ENCODE assay signal across 8 mouse cellular contexts in the genomic region with DNA sequence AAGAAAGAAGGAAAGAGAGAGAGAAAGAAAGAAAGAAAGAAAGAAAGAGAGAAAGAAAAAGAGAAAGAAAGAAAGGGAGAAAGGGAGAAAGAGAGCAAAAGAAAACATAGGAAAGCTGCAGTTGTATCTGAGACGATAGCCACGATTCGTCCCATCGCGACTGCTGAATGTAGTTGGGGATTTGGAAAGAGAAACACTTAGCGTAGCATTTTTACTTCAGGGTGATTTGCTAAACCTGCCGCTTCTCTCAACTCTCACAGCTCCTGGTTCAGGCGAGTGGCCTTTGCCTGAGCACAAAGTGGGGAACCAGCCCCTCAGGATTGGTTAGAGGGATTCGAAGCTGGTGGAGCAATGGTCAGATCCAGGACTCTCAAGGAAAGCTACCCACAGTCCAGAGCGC. TPM values are rescaled to one million over a fixed set of nuclear protein-coding genes. Genes with fewer than 3 reads are reported as not detected.
DNase-seq lines count a peak whose midpoint lies in the region; ATAC-seq and TF ChIP-seq lines count a peak whose summit lies in the region.

No protein-coding gene starts in this region.

- no peak for DNase-seq in kidney, postnatal 4 days
- DNase-seq in hindlimb bud, embryonic 11.5 days (ENCODE audit: extremely low spot score, low read depth, low spot score): peak; percentile 6
- no peak for DNase-seq in midbrain, postnatal 0 days (ENCODE audit: low spot score)
- DNase-seq in cerebellum, adult 11-12 months: no peak
- DNase-seq in adrenal gland, adult 18-20 months (ENCODE audit: low spot score in 2 of 2): no peak
- DNase-seq in kidney, adult 11 months: no peak

- H3K27ac ChIP-seq in kidney, embryonic 16.5 days (ENCODE audit: low read length): no peak overlapping the region
- H3K27ac ChIP-seq in brown adipose tissue, adult 24 weeks (replicated peaks; ENCODE audit: low read depth, low read length): peak overlapping the region; percentile 97
- H3K27ac ChIP-seq in midbrain, postnatal 0 days (ENCODE audit: low read depth, low read length): no peak overlapping the region

- H3K4me1 ChIP-seq in kidney, embryonic 16.5 days (ENCODE audit: insufficient read depth, low read length): peaks cover 37% of the 10 kb centered on the region
- peaks cover 20% of the 10 kb centered on the region for H3K4me1 ChIP-seq in brown adipose tissue, adult 24 weeks (ENCODE audit: control insufficient read depth, insufficient read depth, insufficient read length, low read length)
- H3K4me1 ChIP-seq in midbrain, postnatal 0 days (ENCODE audit: insufficient read depth, low read length): peaks cover 22% of the 10 kb centered on the region

- TF ChIP-seq CTCF in midbrain, postnatal 0 days (IDR thresholded peaks at IDR 0.05): no peak

- ATAC-seq in kidney, embryonic 16.5 days (ENCODE audit: low FRiP score, low TSS enrichment): no peak
- no peak for ATAC-seq in midbrain, postnatal 0 days (ENCODE audit: low FRiP score)

- no peaks in the 10 kb centered on the region for H3K36me3 ChIP-seq in kidney, embryonic 16.5 days (ENCODE audit: insufficient read depth, low read length)
- no peaks in the 10 kb centered on the region for H3K36me3 ChIP-seq in midbrain, postnatal 0 days (ENCODE audit: insufficient read depth, low read length)

- 0 out of 2 replicates have a peak overlapping the region, but pooled peaks have one; percentile 10 for H3K4me3 ChIP-seq in kidney, embryonic 16.5 days (ENCODE audit: low read length)
- peak overlapping the region; percentile 45 for H3K4me3 ChIP-seq in brown adipose tissue, adult 24 weeks (ENCODE audit: insufficient read depth, low read depth, low read length)
- H3K4me3 ChIP-seq in midbrain, postnatal 0 days (ENCODE audit: low read depth, low read length): no peak overlapping the region

- no peaks in the 10 kb centered on the region for H3K9me3 ChIP-seq in kidney, embryonic 16.5 days (ENCODE audit: low read length)
- no peaks in the 10 kb centered on the region for H3K9me3 ChIP-seq in midbrain, postnatal 0 days (ENCODE audit: low read length)

- H3K9ac ChIP-seq in kidney, embryonic 16.5 days (replicated peaks; ENCODE audit: low read length): peak overlapping the region; percentile 3; the same call in 1 of the 2 replicates
- no peak overlapping the region for H3K9ac ChIP-seq in midbrain, postnatal 0 days (replicated peaks; ENCODE audit: low read length, poor library complexity, severe bottlenecking)

- H3K4me2 ChIP-seq in kidney, embryonic 16.5 days (replicated peaks; ENCODE audit: low read depth, low read length): peak overlapping the region; percentile 64
- peak overlapping the region; percentile 24; the same call in 1 of the 2 replicates for H3K4me2 ChIP-seq in midbrain, postnatal 0 days (ENCODE audit: low read depth, low read length, poor library complexity, severe bottlenecking)

- H3K27me3 ChIP-seq in kidney, embryonic 16.5 days (ENCODE audit: insufficient read depth, low read length): no peaks in the 10 kb centered on the region
- no peaks in the 10 kb centered on the region for H3K27me3 ChIP-seq in midbrain, postnatal 0 days (ENCODE audit: insufficient read depth, low read length)

- WGBS in kidney, embryonic 16.5 days: 17% methylated on average over 10 of the region's 10 CpGs
- WGBS in midbrain, postnatal 0 days: 16% methylated on average over 10 of the region's 10 CpGs

RNA-seq across cellular contexts. Expression of a gene that starts 0.5 kb away (rescaled TPM):
- 190 and 194 TPM in 2 replicates for polyA plus RNA-seq in kidney, embryonic 16.5 days (2015; fragmentation: Nextera tagmentation; extraction: Ambion mirVana)
- 326 and 453 TPM in 2 replicates for polyA plus RNA-seq in brown adipose tissue, adult 24 weeks (2012; ENCODE audit: insufficient read depth, insufficient read length, missing spikeins)
- total RNA-seq in midbrain, postnatal 0 days (2014; rRNA removed): 165 and 166 TPM in 2 replicates
- 98.5 and 104 TPM in 2 replicates for polyA plus RNA-seq in midbrain, postnatal 0 days (2015; fragmentation: Nextera tagmentation; extraction: Ambion mirVana)
- 100 to 1,000 TPM; 137 to 283 TPM for total RNA-seq in adrenal gland, adult 18-20 months (2021)

RNA-seq across cellular contexts. Expression of a gene that starts 31.4 kb away (rescaled TPM):
- polyA plus RNA-seq in kidney, embryonic 16.5 days (2015; fragmentation: Nextera tagmentation; extraction: Ambion mirVana): 0.49 and 1.2 TPM in 2 replicates
- 2.3 and 2.7 TPM in 2 replicates for polyA plus RNA-seq in brown adipose tissue, adult 24 weeks (2012; ENCODE audit: insufficient read depth, insufficient read length, missing spikeins)
- total RNA-seq in midbrain, postnatal 0 days (2014; rRNA removed): not detected in 2 replicates
- polyA plus RNA-seq in midbrain, postnatal 0 days (2015; fragmentation: Nextera tagmentation; extraction: Ambion mirVana): not detected in 2 replicates
- 10 to 100 TPM in 1 of 2 experiments, 1 to 10 TPM in 1; 4.4 to 24.4 TPM for total RNA-seq in adrenal gland, adult 18-20 months (2021)

RNA-seq across cellular contexts. Expression of a gene that starts 32.0 kb away (rescaled TPM):
- 33.9 and 34.2 TPM in 2 replicates for polyA plus RNA-seq in kidney, embryonic 16.5 days (2015; fragmentation: Nextera tagmentation; extraction: Ambion mirVana)
- 16.0 and 16.4 TPM in 2 replicates for polyA plus RNA-seq in brown adipose tissue, adult 24 weeks (2012; ENCODE audit: insufficient read depth, insufficient read length, missing spikeins)
- 60.0 and 61.7 TPM in 2 replicates for total RNA-seq in midbrain, postnatal 0 days (2014; rRNA removed)
- polyA plus RNA-seq in midbrain, postnatal 0 days (2015; fragmentation: Nextera tagmentation; extraction: Ambion mirVana): 66.2 and 72.6 TPM in 2 replicates
- 10 to 100 TPM; 17.9 to 21.1 TPM for total RNA-seq in adrenal gland, adult 18-20 months (2021)

RNA-seq across cellular contexts. Expression of a gene that starts 33.1 kb away (rescaled TPM):
- 1.7 and 2.1 TPM in 2 replicates for polyA plus RNA-seq in kidney, embryonic 16.5 days (2015; fragmentation: Nextera tagmentation; extraction: Ambion mirVana)
- polyA plus RNA-seq in brown adipose tissue, adult 24 weeks (2012; ENCODE audit: insufficient read depth, insufficient read length, missing spikeins): not detected in 2 replicates
- 0.16 and 0.33 TPM in 2 replicates for total RNA-seq in midbrain, postnatal 0 days (2014; rRNA removed)
- polyA plus RNA-seq in midbrain, postnatal 0 days (2015; fragmentation: Nextera tagmentation; extraction: Ambion mirVana): 0.20 and 0.31 TPM in 2 replicates
- not detected for total RNA-seq in adrenal gland, adult 18-20 months (2021)

RNA-seq across cellular contexts. Expression of a gene that starts 40.0 kb away (rescaled TPM):
- polyA plus RNA-seq in kidney, embryonic 16.5 days (2015; fragmentation: Nextera tagmentation; extraction: Ambion mirVana): 0.59 and 0.95 TPM in 2 replicates
- 0.63 TPM in 1 of 2 replicates, not detected in the other for polyA plus RNA-seq in brown adipose tissue, adult 24 weeks (2012; ENCODE audit: insufficient read depth, insufficient read length, missing spikeins)
- total RNA-seq in midbrain, postnatal 0 days (2014; rRNA removed): 7.3 and 12.5 TPM in 2 replicates
- 5.6 and 8.0 TPM in 2 replicates for polyA plus RNA-seq in midbrain, postnatal 0 days (2015; fragmentation: Nextera tagmentation; extraction: Ambion mirVana)
- 1 to 10 TPM; 5.2 to 5.9 TPM for total RNA-seq in adrenal gland, adult 18-20 months (2021)
